Mouse (Mus musculus) midbrain, postnatal 0 days (tissue): ENCODE measurements around the gene Psmg1. TPM values are rescaled to one million over a fixed set of nuclear protein-coding genes. Genes with fewer than 3 reads are reported as not detected.

Experiments
- ATAC-seq: fragments of 200-750 bp; cut with Nextera tagmentation; 2 replicates; pipeline ENCODE4 v1.8.0; 2017; ENCODE audit warnings: moderate number of reproducible peaks, mild to moderate bottlenecking, moderate TSS enrichment, moderate library complexity; ENCODE audit not compliant: low FRiP score
- DNase-seq: peaks from one replicate; pipeline ENCODE4 v3.0.0-alpha.2; 2015; ENCODE audit warnings: low spot score
- H3K27ac ChIP-seq: fragments of 300-500 bp; sonication (generic); 2 replicates; pipeline ENCODE4 v1.5.1; 2014; ENCODE audit warnings: low read depth, mild to moderate bottlenecking, low read length, mixed read lengths
- H3K27me3 ChIP-seq: fragments of 300-500 bp; sonication (generic); 2 replicates; pipeline ENCODE4 v1.6.1; 2014; ENCODE audit warnings: low read length, control low read depth, mixed read lengths; ENCODE audit not compliant: insufficient read depth
- H3K36me3 ChIP-seq: fragments of 300-500 bp; sonication (generic); 2 replicates; pipeline ENCODE4 v1.6.1; 2014; ENCODE audit warnings: low read length, control low read depth, mixed read lengths; ENCODE audit not compliant: insufficient read depth
- H3K4me1 ChIP-seq: fragments of 300-500 bp; sonication (generic); 2 replicates; pipeline ENCODE4 v1.6.1; 2014; ENCODE audit warnings: mild to moderate bottlenecking, control low read depth, antibody characterized with exemption, low read length, mixed read lengths; ENCODE audit not compliant: insufficient read depth
- H3K4me2 ChIP-seq: fragments of 300-500 bp; sonication (generic); 2 replicates; pipeline ENCODE4 v1.6.1; 2014; ENCODE audit warnings: low read depth, mild to moderate bottlenecking, low read length, mixed read lengths; ENCODE audit not compliant: poor library complexity, severe bottlenecking
- H3K4me3 ChIP-seq: fragments of 300-500 bp; sonication (generic); 2 replicates; pipeline ENCODE4 v1.5.1; 2014; ENCODE audit warnings: low read depth, mild to moderate bottlenecking, low read length, moderate library complexity
- H3K9ac ChIP-seq: fragments of 300-500 bp; sonication (generic); replicated peaks from 2 replicates; pipeline ENCODE4 v1.6.1; 2014; ENCODE audit warnings: mild to moderate bottlenecking, low read length, moderate library complexity, mixed read lengths; ENCODE audit not compliant: poor library complexity, severe bottlenecking
- H3K9me3 ChIP-seq: fragments of 300-500 bp; sonication (generic); 2 replicates; pipeline ENCODE4 v1.6.1; 2016; ENCODE audit warnings: low read length, control low read depth
- CTCF ChIP-seq: IDR thresholded peaks from 2 replicates; pipeline ENCODE4 v1.5.1; 2016; ENCODE audit warnings: antibody characterized with exemption, mild to moderate bottlenecking
- WGBS: fragments of 180-500 bp; shearing (Covaris S2); extraction: QIAGEN DNeasy Blood & Tissue Kit; methylation state at CpG from one replicate; pipeline ENCODE4 v1.1.7; 2014; 5-methylcytosine and 5-hydroxymethylcytosine counted together
- polyA plus RNA-seq: library from polyadenylated mRNA; unstranded; fragments of >200 nt; fragmentation: Nextera tagmentation; extraction: Ambion mirVana; gene quantifications from 2 replicates; pipeline ENCODE4 v1.2.1, GENCODE M21; 2015
- total RNA-seq: library from RNA; depleted of rRNA; stranded (reverse); fragments of >200 nt; gene quantifications from 2 replicates; pipeline ENCODE4 v1.2.3, GENCODE M21; 2014; rRNA removed

Gene Psmg1
- 25.4 and 27.3 TPM in 2 replicates for total RNA-seq
- 50.9 and 53.7 TPM in 2 replicates for polyA plus RNA-seq

DNA sequence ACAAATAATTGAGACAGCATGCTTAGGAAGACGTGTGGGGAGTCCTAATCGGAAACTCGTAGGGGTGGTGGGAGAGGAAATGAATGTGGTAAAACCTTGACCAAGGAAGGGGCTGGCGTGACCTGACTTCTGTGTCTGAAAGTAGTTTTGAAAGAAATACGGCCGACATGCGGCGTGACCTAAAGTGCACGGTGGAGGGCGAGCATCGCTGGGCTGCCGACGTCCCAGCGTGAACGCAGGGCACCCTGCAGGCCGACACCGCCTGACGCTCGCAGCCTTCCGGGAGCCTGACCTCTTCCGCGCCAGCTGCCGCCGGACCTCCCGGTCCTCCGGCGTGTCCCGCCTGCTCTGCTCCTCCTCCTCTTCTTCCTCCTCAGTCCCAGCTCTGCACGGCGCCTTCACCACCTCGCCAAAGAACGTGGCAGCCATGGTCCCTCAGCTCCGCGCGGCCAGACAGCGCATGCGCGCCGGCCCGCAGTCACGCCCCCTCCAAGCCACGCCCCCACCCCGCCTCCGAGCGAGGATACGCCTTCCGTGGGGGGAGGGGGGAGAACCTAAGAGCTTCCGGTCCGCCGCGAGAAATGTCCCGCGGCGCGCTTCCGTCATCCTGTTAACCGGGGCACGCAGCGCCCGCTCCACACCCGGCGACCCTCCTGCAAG lies at the start of gene Psmg1:
Gene Psmg1, minus strand, starts transcription at position 499 of the 660 bp plus-strand sequence.
- no peaks in the 10 kb centered on the region for H3K4me1 ChIP-seq
- no peak; the same call in 1 of the 2 replicates for TF ChIP-seq CTCF
- under 1% methylated on average over 55 of the region's 62 CpGs for WGBS
- no peaks in the 10 kb centered on the region for H3K27me3 ChIP-seq
- H3K4me2 ChIP-seq, result peak within 1 kb of the TSS; percentile 71
- peak within 1 kb of the TSS; percentile 74 for H3K9ac ChIP-seq
- peak within 1 kb of the TSS; percentile 84 for H3K27ac ChIP-seq
- DNase-seq (peak; percentile 97), ATAC-seq (peak; percentile 94)
- peak within 1 kb of the TSS; percentile 74 for H3K4me3 ChIP-seq
- H3K36me3 ChIP-seq, result peaks cover 16% of the 10 kb centered on the region
- no peaks in the 10 kb centered on the region for H3K9me3 ChIP-seq

DNA sequence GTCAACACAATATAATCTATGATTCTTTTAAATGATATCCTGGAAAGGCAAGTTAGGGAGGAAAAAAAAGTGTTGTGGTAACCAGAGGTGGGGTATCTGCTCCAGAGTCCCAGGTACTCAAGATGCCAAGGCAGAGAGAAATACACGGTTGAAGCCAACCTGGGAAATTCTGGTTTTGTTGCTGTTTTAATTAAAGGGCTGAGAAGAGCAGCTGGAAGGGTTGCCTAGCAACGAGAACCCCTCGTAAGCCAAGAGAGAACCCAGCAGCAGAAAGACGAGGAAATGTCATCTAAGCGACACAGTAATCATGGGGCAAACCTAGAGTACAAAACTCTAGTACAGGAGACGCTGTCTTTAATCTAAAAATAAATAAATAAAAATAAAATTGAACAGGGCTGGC lies 48.8 kb upstream of the Psmg1 start:
- Histone ChIP-seq H3K4me1 (no peaks in the 10 kb centered on the region), H3K36me3 (peaks cover 61% of the 10 kb centered on the region), H3K4me3 (no peak overlapping the region), H3K27ac (no peak overlapping the region), H3K4me2 (no peak overlapping the region), H3K27me3 (no peaks in the 10 kb centered on the region), H3K9me3 (no peaks in the 10 kb centered on the region), H3K9ac (no peak overlapping the region)
- ATAC-seq (no peak), DNase-seq (peak; percentile 40)
- 45% methylated on average over 6 of the region's 6 CpGs for WGBS
- TF ChIP-seq CTCF, result no peak

DNA sequence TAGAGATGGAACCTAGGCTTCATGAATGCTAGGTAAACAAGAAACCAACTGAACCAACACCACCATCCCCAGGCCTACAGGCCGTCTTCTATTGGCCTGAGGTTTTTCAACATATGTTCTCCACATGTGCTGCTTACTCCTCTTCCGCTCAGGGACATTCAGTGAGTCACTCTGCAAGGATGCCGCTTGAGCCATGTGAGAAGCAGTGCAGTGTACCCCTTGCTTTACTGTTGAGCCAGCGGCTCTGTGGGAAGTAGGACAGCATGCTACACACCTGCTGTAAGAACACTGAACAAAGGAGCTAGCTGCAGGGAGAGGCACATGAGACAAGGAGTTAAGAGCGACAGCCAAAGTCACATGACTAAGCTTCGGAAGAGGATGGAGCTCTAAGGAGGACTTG lies 43.7 kb upstream of the Psmg1 start:
- Histone ChIP-seq H3K9me3 (no peaks in the 10 kb centered on the region), H3K27ac (no peak overlapping the region), H3K4me2 (no peak overlapping the region), H3K4me3 (no peak overlapping the region), H3K4me1 (no peaks in the 10 kb centered on the region), H3K36me3 (peaks cover 80% of the 10 kb centered on the region), H3K9ac (no peak overlapping the region), H3K27me3 (no peaks in the 10 kb centered on the region)
- WGBS, result 94% methylated on average over 6 of the region's 6 CpGs
- no peak for TF ChIP-seq CTCF
- ATAC-seq (no peak), DNase-seq (no peak)

DNA sequence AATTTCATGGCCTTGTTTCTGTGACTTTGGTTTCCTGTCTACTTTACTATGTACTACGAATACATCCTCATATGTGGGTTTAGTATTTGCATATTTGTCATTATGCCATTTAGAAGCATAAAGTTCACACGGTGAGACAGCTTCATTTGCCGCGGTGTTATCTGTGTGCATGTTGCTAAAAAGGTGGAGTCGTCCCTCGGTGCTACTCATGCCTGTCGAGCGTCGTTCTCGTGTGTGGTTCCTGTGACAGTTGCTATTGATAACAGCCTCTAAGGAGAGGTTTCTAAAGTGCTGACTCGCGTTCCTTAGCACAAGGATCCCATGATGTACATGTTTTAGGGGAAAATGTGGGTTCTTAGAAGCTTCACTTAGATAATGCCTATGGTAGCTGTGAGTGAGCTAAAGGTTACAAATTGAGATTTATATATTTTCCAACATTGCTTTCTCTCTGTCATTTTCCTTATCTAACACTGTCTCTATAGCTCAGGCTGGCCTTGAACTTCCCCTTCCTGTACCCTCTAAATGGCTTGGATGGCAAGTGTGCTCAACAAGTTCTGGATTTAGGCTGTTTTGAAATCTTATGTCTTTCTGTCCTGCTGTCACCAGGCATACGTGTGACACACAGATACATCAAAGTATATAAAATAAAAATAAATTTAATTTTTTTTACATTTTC lies 41.7 kb upstream of the Psmg1 start:
- Histone ChIP-seq H3K4me2 (no peak overlapping the region), H3K9me3 (no peaks in the 10 kb centered on the region), H3K9ac (no peak overlapping the region), H3K27me3 (no peaks in the 10 kb centered on the region), H3K4me1 (no peaks in the 10 kb centered on the region), H3K27ac (no peak overlapping the region), H3K36me3 (peaks cover 82% of the 10 kb centered on the region), H3K4me3 (no peak overlapping the region)
- no peak for DNase-seq
- ATAC-seq, result no peak
- WGBS, result 94% methylated on average over 13 of the region's 13 CpGs
- TF ChIP-seq CTCF, result no peak

DNA sequence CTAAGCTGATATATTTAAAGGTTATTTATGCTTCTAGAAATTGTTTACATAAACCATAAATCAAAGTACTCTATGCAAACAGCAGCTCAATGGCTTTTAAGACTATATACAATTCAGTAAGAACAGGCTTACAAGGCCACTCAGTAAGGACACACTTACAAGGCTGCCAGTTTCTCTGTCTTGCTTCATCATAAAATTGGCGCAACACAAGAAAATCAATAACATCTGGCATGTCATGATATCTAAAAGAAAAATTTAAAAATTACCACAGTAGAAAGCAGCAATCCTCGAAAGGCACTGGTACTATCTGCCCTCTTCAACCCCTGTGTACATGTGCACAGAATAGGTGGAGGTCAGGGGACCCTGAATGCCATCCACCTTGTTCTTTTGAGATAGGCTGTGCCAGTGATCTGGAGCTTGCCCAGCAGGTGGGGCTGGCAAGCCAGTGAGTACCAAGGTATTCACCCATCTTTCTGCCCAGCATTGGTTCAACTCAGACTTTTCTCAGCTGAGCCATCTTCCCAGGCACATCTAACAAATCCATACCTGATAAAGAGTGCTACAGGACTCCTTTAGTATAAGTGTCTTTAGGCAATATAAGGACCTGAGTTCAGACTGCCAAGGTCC lies 39.8 kb upstream of the Psmg1 start:
- Histone ChIP-seq H3K27ac (no peak overlapping the region), H3K36me3 (peaks cover 83% of the 10 kb centered on the region), H3K4me3 (no peak overlapping the region), H3K4me1 (no peaks in the 10 kb centered on the region), H3K4me2 (no peak overlapping the region), H3K9ac (no peak overlapping the region), H3K9me3 (no peaks in the 10 kb centered on the region), H3K27me3 (no peaks in the 10 kb centered on the region)
- 94% methylated on average over 2 of the region's 2 CpGs for whole genome bisulfite sequencing
- ATAC-seq, result no peak
- DNase-seq, result no peak
- TF ChIP-seq CTCF, result peak; percentile 57

DNA sequence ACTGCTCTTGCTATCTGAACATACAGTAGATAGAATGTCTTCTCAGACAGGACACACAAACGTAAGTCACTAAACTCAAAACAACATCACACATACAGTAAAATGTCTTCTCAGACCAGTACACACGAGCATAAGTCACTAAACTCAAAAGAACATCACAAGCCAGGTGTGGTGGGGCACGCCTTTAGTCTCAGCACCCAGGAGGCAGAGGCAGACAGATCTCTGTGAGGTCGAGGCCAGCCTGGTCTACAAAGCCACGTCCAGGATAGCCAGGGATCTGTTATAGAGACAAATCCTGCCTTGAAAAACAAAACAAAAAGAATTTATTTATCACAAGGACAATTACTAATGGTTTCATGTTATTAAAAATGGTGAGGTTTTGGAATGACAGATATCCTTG lies 35.5 kb upstream of the Psmg1 start:
- Histone ChIP-seq H3K4me1 (no peaks in the 10 kb centered on the region), H3K27me3 (no peaks in the 10 kb centered on the region), H3K9me3 (no peaks in the 10 kb centered on the region), H3K4me2 (no peak overlapping the region), H3K27ac (no peak overlapping the region), H3K4me3 (no peak overlapping the region), H3K9ac (no peak overlapping the region), H3K36me3 (peaks cover 68% of the 10 kb centered on the region)
- no peak for DNase-seq
- no peak for ATAC-seq
- 94% methylated on average over 5 of the region's 5 CpGs for WGBS
- no peak for TF ChIP-seq CTCF
